Mouse (Mus musculus) megakaryocyte, embryonic 14.5 days (primary cell): ENCODE results near the gene Mrm3.

Experiments
- FLI1 ChIP-seq: IDR thresholded peaks from 2 replicates; pipeline ENCODE4 v1.6.1; 2012; ENCODE audit warnings: low read length, inconsistent platforms, mixed read lengths
- GATA1 ChIP-seq: IDR thresholded peaks from 3 replicates; pipeline ENCODE4 v1.6.1; 2012; ENCODE audit warnings: mixed read lengths, low read length, inconsistent platforms, borderline replicate concordance

- TF ChIP-seq GATA1 (no peak), FLI1 (no peak)
These were observed 8.5 kb downstream of the Mrm3 start for GRCm38 (mm10) chr11:76252036-76252435.
